Mouse (Mus musculus) heart, embryonic 14.5 days (tissue): ENCODE measurements around the gene Wnt5a. TPM values are rescaled to one million over a fixed set of nuclear protein-coding genes. Genes with fewer than 3 reads are reported as not detected.

Experiments
- ATAC-seq: fragments of 200-750 bp; cut with Nextera tagmentation; 2 replicates; pipeline ENCODE4 v1.8.0; 2017; ENCODE audit warnings: low read depth, moderate TSS enrichment; ENCODE audit not compliant: insufficient number of reproducible peaks, insufficient read depth, low FRiP score
- H3K27ac ChIP-seq, 2 experiments: fragments of 200-500 bp in 1 of 2; fragments of 300-500 bp in 1 of 2; sonication (generic) in 1 of 2; replicated peaks in 1 of 2; 2 replicates each; pipeline ENCODE4 v1.5.1; 2012 to 2014; ENCODE audit warnings: low read depth in 2 of 2, low read length in 2 of 2, control low read depth in 1 of 2, mild to moderate bottlenecking in 1 of 2, mixed read lengths in 1 of 2; ENCODE audit not compliant: control insufficient read depth in 1 of 2, insufficient read depth in 1 of 2
- H3K27me3 ChIP-seq: fragments of 300-500 bp; sonication (generic); 2 replicates; pipeline ENCODE4 v1.6.1; 2014; ENCODE audit warnings: mild to moderate bottlenecking, low read length, control low read depth; ENCODE audit not compliant: control insufficient read depth, insufficient read depth
- H3K36me3 ChIP-seq: fragments of 300-500 bp; sonication (generic); 2 replicates; pipeline ENCODE4 v1.6.1; 2014; ENCODE audit warnings: mild to moderate bottlenecking, control low read depth, low read length, mixed read lengths; ENCODE audit not compliant: control insufficient read depth, insufficient read depth
- H3K4me1 ChIP-seq, 2 experiments: fragments of 200-500 bp in 1 of 2; fragments of 300-500 bp in 1 of 2; sonication (generic) in 1 of 2; 2 replicates each; pipeline ENCODE4 v1.6.1; 2012 to 2014; ENCODE audit warnings: low read length in 2 of 2, control low read depth in 1 of 2, mixed read lengths in 1 of 2; ENCODE audit not compliant: control insufficient read depth in 2 of 2, insufficient read depth in 2 of 2
- H3K4me2 ChIP-seq: fragments of 300-500 bp; sonication (generic); 2 replicates; pipeline ENCODE4 v1.6.1; 2014; ENCODE audit warnings: mild to moderate bottlenecking, low read length
- H3K4me3 ChIP-seq, 2 experiments: fragments of 200-500 bp in 1 of 2; fragments of 300-500 bp in 1 of 2; sonication (generic) in 1 of 2; 2 replicates each; pipeline ENCODE4 v1.5.1; 2012 to 2014; ENCODE audit warnings: low read length in 2 of 2, mild to moderate bottlenecking in 2 of 2, control low read depth in 1 of 2, low read depth in 1 of 2, moderate library complexity in 1 of 2; ENCODE audit not compliant: control insufficient read depth in 1 of 2, insufficient read depth in 1 of 2
- H3K9ac ChIP-seq: fragments of 300-500 bp; sonication (generic); 2 replicates; pipeline ENCODE4 v1.6.1; 2014; ENCODE audit warnings: mild to moderate bottlenecking, low read length
- H3K9me3 ChIP-seq: fragments of 300-500 bp; sonication (generic); 2 replicates; pipeline ENCODE4 v1.6.1; 2016; ENCODE audit warnings: low read length, control low read depth; ENCODE audit not compliant: control insufficient read depth
- WGBS: fragments of 180-500 bp; shearing (Covaris S2); extraction: QIAGEN DNeasy Blood & Tissue Kit; methylation state at CpG from one replicate; pipeline ENCODE4 v1.1.7; 2014; 5-methylcytosine and 5-hydroxymethylcytosine counted together
- polyA plus RNA-seq: library from polyadenylated mRNA; unstranded; fragments of >200 nt; fragmentation: Nextera tagmentation; extraction: Ambion mirVana; gene quantifications from 2 replicates; pipeline ENCODE4 v1.2.1, GENCODE M21; 2014

The Wnt5a gene
- polyA plus RNA-seq, 1 experiment from 2014 or later: 17.7 TPM

DNA sequence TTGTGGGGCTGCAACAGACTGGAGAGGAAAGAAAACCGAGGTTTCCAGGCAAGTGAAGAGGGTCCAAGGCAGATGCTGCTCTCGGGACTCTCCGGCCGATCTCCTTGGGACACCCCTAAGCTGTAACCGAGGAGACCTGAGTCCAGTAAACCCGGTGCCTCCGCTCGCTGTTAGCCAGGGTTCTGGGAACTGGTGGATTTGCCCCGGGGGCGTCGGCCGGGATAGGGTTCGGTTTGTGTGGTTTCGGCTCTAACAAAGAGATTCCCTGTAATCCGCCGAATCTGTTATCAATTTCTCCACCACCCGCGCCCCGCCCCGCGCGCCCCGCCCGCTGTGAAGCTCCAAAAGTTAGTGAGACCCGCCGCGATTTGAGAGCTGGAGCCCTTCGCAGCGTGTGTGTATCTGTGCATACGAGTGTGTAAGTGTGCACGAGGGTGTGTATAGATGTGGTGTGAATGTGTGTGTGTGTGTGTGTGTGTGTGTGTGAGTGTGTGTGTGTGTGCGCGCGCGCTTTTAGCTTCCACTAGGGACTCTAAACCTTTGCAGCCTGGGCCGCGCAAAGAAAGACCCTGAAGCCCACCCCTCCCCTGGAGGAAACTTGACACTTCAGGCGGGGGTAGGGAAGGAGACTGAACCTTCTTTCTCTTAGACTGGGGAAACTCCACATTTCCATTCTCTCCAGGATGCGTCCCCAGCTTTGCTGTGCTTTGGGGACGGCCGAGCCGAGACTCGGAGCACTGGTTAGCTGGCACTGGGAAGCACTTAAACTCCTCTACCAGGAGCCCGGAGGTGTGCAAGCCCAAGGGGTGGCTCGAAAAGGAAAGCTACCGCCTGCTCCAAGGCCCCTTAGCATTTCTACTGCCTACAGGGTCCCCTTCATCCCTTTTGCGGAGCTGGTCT, 5.1 kb downstream of the Wnt5a start:
- Histone ChIP-seq H3K4me2 (peak overlapping the region; percentile 97), H3K9ac (peak overlapping the region; percentile 93), H3K27me3 (peaks cover 13% of the 10 kb centered on the region), H3K4me3 (peak overlapping the region; percentile 50 to 82), H3K4me1 (peaks cover 11 to 32% of the 10 kb centered on the region in 2 experiments; a peak in 3 of 4 replicates), H3K27ac (no peak overlapping the region), H3K9me3 (no peaks in the 10 kb centered on the region), H3K36me3 (peaks cover 23% of the 10 kb centered on the region)
- WGBS: 2% methylated on average over 47 of the region's 47 CpGs
- no peak for ATAC-seq

DNA sequence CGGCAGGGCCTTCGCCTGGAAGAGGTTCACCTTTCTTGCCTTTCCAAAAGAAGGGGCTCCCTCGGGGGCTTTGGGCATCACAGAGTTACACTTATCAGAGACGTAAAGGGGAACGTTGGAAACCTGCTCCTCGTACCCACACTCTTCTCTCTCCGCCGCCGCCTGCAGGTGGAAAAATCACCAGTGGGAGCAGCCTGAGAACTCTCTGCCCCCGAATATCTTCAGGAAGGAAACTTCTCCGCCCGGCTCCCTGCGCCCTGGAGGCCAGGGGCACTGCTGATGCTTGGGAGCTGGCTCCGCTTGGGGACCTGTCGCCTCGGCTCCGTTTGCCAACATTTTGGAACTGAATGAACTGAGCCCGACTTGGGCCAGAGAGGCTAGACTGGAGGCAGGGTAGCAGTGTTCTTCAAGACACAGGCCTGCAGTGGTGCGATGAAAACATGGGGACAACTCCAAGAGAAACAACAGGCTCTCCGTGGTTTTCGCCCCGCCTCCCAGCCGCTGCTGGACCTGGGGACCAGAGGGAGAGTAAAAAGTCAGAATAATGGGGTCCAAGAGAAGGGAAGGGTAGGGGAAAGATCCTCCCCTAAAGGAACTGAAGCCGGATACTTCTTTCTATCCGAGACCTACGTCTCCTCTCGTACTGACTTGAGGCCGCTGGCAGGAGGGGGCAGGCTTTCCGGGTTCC, 5.9 kb downstream of the Wnt5a start:
- WGBS: 5% methylated on average over 29 of the region's 29 CpGs
- Histone ChIP-seq H3K9ac (peak overlapping the region; percentile 93), H3K4me3 (peak overlapping the region; percentile 50 to 82), H3K4me2 (peak overlapping the region; percentile 97), H3K27me3 (peaks cover 13% of the 10 kb centered on the region), H3K36me3 (peaks cover 26% of the 10 kb centered on the region), H3K4me1 (peaks cover 11 to 32% of the 10 kb centered on the region in 2 experiments; a peak in 3 of 4 replicates), H3K9me3 (no peaks in the 10 kb centered on the region), H3K27ac (peak overlapping the region in 1 of 2 experiments; percentile 6; a peak in 1 of 4 replicates)
- no peak for ATAC-seq

DNA sequence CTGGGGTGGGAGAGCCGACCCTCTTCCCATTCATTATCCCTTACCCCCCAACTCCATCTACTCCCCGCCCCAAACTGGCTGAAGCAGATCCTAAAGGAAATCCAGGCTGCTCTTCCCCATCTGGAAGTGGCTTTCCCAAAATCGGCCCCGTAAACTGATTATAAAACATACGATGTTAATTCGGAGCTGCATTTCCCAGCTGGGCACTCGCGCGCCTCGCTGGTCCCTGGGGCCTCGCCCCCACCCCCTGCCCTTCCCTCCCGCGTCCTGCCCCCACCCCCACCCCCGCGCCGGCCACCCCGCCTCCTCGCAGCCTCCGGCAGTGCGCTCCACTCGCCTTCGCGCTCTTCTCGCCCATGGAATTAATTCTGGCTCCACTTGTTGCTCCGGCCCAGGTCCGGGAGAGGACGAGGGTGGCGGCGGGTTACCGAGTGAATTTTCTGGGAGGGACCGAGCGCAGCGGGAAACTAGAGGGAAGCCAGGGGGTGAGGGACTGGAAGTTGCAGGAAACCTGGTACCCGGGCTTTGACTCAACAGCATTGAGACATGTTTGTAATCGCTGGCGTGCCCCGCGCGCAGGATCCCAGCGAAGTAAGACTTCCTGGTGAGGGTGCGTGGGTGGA, 6.6 kb downstream of the Wnt5a start:
- H3K27ac ChIP-seq: peak overlapping the region in 1 of 2 experiments; percentile 6; a peak in 1 of 4 replicates
- no peak for ATAC-seq
- under 1% methylated on average over 40 of the region's 41 CpGs for WGBS

DNA sequence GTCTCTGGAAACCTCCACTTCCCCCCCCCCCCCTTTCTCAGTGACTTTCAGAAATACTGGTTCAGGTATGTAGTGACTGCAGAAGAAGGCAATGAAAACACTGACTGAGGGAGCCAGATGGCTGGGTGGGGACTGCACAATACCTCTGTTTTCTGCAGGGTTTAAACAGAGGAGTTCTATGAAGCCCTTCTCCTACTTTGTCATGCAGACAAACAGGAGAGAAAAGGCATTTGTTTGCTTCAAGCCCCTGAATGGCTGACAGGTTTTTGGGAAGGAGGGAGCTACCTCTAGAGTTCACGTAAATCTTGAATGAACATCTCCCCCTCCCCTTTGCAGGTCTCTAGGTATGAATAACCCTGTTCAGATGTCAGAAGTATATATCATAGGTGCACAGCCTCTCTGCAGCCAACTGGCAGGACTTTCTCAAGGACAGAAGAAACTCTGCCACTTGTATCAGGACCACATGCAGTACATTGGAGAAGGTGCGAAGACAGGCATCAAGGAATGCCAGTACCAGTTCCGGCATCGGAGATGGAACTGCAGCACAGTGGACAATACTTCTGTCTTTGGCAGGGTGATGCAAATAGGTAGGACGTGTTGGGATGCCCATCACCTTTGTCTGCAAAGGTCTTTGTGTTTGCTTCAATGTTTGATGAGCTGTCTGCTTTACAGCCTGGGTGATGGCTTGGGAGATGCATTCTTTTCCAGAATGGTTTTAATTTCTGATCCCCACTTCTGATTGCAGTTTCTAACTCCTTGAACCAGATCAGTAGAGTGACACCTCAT, 8.4 kb downstream of the Wnt5a start:
- Histone ChIP-seq H3K9ac (no peak overlapping the region), H3K9me3 (no peaks in the 10 kb centered on the region), H3K36me3 (peaks cover 41% of the 10 kb centered on the region), H3K27ac (no peak overlapping the region), H3K4me2 (no peak overlapping the region), H3K4me1 (peaks cover 11 to 28% of the 10 kb centered on the region in 2 experiments; a peak in 3 of 4 replicates), H3K27me3 (peaks cover 9% of the 10 kb centered on the region), H3K4me3 (no peak overlapping the region)
- no peak for ATAC-seq
- 91% methylated on average over 5 of the region's 5 CpGs for WGBS

More for the DNA sequence above, 6.6 kb downstream of the Wnt5a start:
- H3K4me3 ChIP-seq: peak overlapping the region; percentile 57 to 82
- peak overlapping the region; percentile 93 for H3K9ac ChIP-seq
- H3K36me3 ChIP-seq: peaks cover 28% of the 10 kb centered on the region
- peak overlapping the region; percentile 97 for H3K4me2 ChIP-seq
- peaks cover 13% of the 10 kb centered on the region for H3K27me3 ChIP-seq
- peaks cover 11 to 32% of the 10 kb centered on the region in 2 experiments; a peak in 3 of 4 replicates for H3K4me1 ChIP-seq
- H3K9me3 ChIP-seq: no peaks in the 10 kb centered on the region

DNA sequence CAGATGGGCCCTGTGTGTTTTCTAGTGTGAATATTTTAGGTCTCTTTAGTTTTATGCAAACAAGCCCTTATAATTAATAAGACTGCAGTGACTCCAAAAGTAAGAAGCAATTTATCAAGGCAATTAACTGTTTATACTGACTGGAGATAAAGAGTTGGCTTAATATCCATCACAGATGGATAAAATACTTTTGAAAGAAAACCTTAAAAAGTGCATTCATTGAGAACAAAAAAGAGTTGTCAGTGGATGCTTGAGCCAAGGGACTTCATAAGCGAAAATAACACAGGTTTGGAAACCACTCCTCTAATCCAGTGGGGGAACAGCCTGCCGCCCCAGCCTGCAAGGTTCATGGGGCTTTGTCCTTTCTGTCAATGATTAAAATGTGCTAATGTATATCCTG, 9.6 kb downstream of the Wnt5a start:
- no peak for ATAC-seq
- Histone ChIP-seq H3K27ac (no peak overlapping the region), H3K4me3 (no peak overlapping the region), H3K4me1 (peaks cover 4 to 19% of the 10 kb centered on the region in 2 experiments; a peak in 3 of 4 replicates), H3K27me3 (no peaks in the 10 kb centered on the region), H3K9ac (no peak overlapping the region), H3K9me3 (no peaks in the 10 kb centered on the region), H3K36me3 (peaks cover 48% of the 10 kb centered on the region), H3K4me2 (no peak overlapping the region)
- WGBS: 66% methylated on average over 2 of the region's 2 CpGs

DNA sequence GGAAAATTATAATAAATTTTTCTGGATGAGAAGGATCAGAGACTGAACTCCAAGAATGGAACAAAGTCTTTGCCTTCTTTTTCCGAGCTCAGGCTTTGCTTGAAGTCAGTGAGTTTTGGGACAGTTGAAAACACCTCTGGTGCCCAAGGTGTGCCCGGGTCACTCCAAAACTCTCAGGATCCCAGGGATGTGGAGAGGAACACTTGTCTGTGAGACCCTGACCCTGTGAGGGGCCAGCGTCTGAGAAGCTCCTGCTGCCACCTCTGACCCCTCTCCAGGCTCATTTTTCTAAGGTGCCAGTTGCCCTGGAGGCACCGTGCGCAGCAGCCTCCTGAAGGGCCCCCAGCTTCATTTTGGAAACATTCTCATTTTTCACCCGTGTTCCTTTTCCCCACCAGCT, 10.8 kb downstream of the Wnt5a start:
- Histone ChIP-seq H3K4me2 (no peak overlapping the region), H3K9me3 (no peaks in the 10 kb centered on the region), H3K9ac (no peak overlapping the region), H3K27ac (no peak overlapping the region), H3K4me1 (peaks cover 4 to 10% of the 10 kb centered on the region in 2 experiments; a peak in 3 of 4 replicates), H3K36me3 (peaks cover 59% of the 10 kb centered on the region), H3K4me3 (no peak overlapping the region), H3K27me3 (no peaks in the 10 kb centered on the region)
- WGBS: 79% methylated on average over 6 of the region's 6 CpGs
- ATAC-seq: no peak
